In the genomic region with DNA sequence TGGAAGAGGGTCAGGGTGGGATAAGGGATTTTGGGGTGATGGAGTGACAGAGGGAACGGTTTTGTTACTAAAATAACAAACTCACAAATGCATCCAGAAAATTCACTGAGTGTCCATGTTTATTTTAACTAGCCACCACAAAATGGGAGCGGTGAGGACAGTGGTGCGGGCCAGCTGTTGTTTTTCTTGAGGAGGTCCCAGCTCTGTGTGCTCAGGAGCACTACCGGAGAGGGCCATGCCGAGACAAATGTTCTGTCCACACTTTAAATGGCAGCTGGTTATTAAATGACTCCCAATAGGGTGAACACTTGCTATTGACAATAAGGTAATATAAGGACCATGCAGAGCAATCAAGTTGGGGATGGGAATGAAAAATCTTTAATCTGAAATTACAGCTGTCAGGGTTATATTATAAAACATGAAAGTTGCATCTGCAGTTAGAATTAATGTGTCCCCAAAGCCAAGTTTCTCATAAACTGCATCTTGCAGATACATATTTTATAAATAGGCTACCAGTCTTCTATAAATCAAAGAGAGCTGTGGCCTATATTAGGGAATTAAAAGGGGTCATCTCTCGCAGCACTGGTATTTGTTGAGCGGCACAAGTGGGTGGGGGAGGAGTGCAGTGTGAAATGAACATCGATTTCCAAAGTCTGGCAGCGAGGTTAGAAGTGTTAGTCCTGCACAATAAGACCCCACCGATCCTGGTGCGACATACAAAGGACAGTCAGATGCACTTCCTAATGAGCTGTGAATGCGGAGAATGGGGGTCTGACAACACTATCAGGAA, we compare ENCODE assay signal across 24 mouse cellular contexts.
DNase-seq lines count a peak whose midpoint lies in the region; ATAC-seq lines count a peak whose summit lies in the region.
"Had no signal": no experiment of that assay in that cellular context is flagged by ENCODE, and none has a peak within 500 bp of the region (broad histone marks: within the 10 kb centered on the region; RNA-seq: fewer than 3 reads in every experiment).

No protein-coding gene starts in this region.

- no peaks in the 10 kb centered on the region for H3K9me3 ChIP-seq in embryonic facial prominence, embryonic 14.5 days (ENCODE audit: control insufficient read depth, low read length)
- H3K9me3 ChIP-seq in embryonic facial prominence, embryonic 10.5 days, result no peaks in the 10 kb centered on the region
- H3K9me3 ChIP-seq in kidney, embryonic 15.5 days (replicated peaks), result no peaks in the 10 kb centered on the region
- H3K9me3 ChIP-seq in neural tube, embryonic 15.5 days (replicated peaks), result no peaks in the 10 kb centered on the region
- H3K9me3 ChIP-seq: embryonic facial prominence, embryonic 13.5 days; limb, embryonic 10.5 days; liver, embryonic 15.5 days; lung, embryonic 15.5 days had no signal

- no peaks in the 10 kb centered on the region for H3K4me1 ChIP-seq in embryonic facial prominence, embryonic 14.5 days (ENCODE audit: control insufficient read depth, insufficient read depth, low read length)
- peaks cover 3% of the 10 kb centered on the region; the same call in 1 of the 2 replicates for H3K4me1 ChIP-seq in embryonic facial prominence, embryonic 10.5 days
- H3K4me1 ChIP-seq in kidney, embryonic 15.5 days, result no peaks in the 10 kb centered on the region
- no peaks in the 10 kb centered on the region for H3K4me1 ChIP-seq in neural tube, embryonic 15.5 days
- H3K4me1 ChIP-seq: embryonic facial prominence, embryonic 13.5 days; limb, embryonic 10.5 days; liver, embryonic 15.5 days; lung, embryonic 15.5 days had no signal

- no peak overlapping the region for H3K27ac ChIP-seq in embryonic facial prominence, embryonic 14.5 days (replicated peaks; ENCODE audit: low read depth, low read length)
- no peak overlapping the region for H3K27ac ChIP-seq in embryonic facial prominence, embryonic 10.5 days (replicated peaks)
- H3K27ac ChIP-seq in kidney, embryonic 15.5 days, result no peak overlapping the region
- no peak overlapping the region for H3K27ac ChIP-seq in neural tube, embryonic 15.5 days (replicated peaks)
- H3K27ac ChIP-seq: embryonic facial prominence, embryonic 13.5 days; limb, embryonic 10.5 days; liver, embryonic 15.5 days; lung, embryonic 15.5 days; macrophage had no signal

- ATAC-seq in embryonic facial prominence, embryonic 14.5 days (ENCODE audit: low read depth), result 0 out of 2 replicates have a peak, but pooled peaks have one; percentile 9
- ATAC-seq in kidney, embryonic 15.5 days (replicated peaks; ENCODE audit: low FRiP score), result 0 out of 2 replicates have a peak, but pooled peaks have one; percentile 64
- ATAC-seq in neural tube, embryonic 15.5 days (ENCODE audit: low FRiP score), result peak; percentile 70; the same call in 1 of the 2 replicates
- ATAC-seq: CD4-positive, CD25-positive, alpha-beta regulatory T cell, adult 4 months; forebrain, embryonic 16.5 days had no signal

- no peak overlapping the region for H3K9ac ChIP-seq in embryonic facial prominence, embryonic 14.5 days (ENCODE audit: low read depth, low read length)
- no peak overlapping the region for H3K9ac ChIP-seq in kidney, embryonic 15.5 days
- no peak overlapping the region for H3K9ac ChIP-seq in neural tube, embryonic 15.5 days (replicated peaks)
- H3K9ac ChIP-seq: embryonic facial prominence, embryonic 13.5 days; liver, embryonic 15.5 days; lung, embryonic 15.5 days had no signal

- no peak overlapping the region for H3K4me3 ChIP-seq in embryonic facial prominence, embryonic 14.5 days (ENCODE audit: low read depth, low read length)
- H3K4me3 ChIP-seq in embryonic facial prominence, embryonic 10.5 days, result no peak overlapping the region
- no peak overlapping the region for H3K4me3 ChIP-seq in kidney, embryonic 15.5 days (replicated peaks)
- H3K4me3 ChIP-seq in neural tube, embryonic 15.5 days (replicated peaks), result no peak overlapping the region
- H3K4me3 ChIP-seq: embryonic facial prominence, embryonic 13.5 days; limb, embryonic 10.5 days; liver, embryonic 15.5 days; lung, embryonic 15.5 days had no signal

- H3K36me3 ChIP-seq in embryonic facial prominence, embryonic 14.5 days (ENCODE audit: control insufficient read depth, insufficient read depth, low read length), result no peaks in the 10 kb centered on the region
- H3K36me3 ChIP-seq in embryonic facial prominence, embryonic 10.5 days (replicated peaks), result no peaks in the 10 kb centered on the region
- no peaks in the 10 kb centered on the region for H3K36me3 ChIP-seq in kidney, embryonic 15.5 days
- H3K36me3 ChIP-seq in neural tube, embryonic 15.5 days, result no peaks in the 10 kb centered on the region
- H3K36me3 ChIP-seq: embryonic facial prominence, embryonic 13.5 days; limb, embryonic 10.5 days; liver, embryonic 15.5 days; lung, embryonic 15.5 days had no signal

- WGBS in embryonic facial prominence, embryonic 14.5 days, result 64% methylated on average over 12 of the region's 12 CpGs
- 60% methylated on average over 12 of the region's 12 CpGs for WGBS in embryonic facial prominence, embryonic 10.5 days
- 38% methylated on average over 12 of the region's 12 CpGs for WGBS in kidney, embryonic 15.5 days
- 39% methylated on average over 12 of the region's 12 CpGs for WGBS in neural tube, embryonic 15.5 days

- DNase-seq in embryonic facial prominence, embryonic 14.5 days (ENCODE audit: low spot score), result peak; percentile 39
- no peak for DNase-seq in embryonic facial prominence, embryonic 10.5 days (ENCODE audit: low spot score)
- DNase-seq in kidney, postnatal 14 days, result no peak
- peak; percentile 36 for DNase-seq in embryo, embryonic 11 days
- DNase-seq in ovary, postnatal 10 days (ENCODE audit: low spot score), result no peak
- no peak for DNase-seq in layer of hippocampus, adult 9-11 months
- DNase-seq: adrenal gland, postnatal 14 days; cerebellum, adult 9-10 months; gastrocnemius, postnatal 14 days; heart, adult 11 months; kidney, adult 11 months; liver; thymus, postnatal 14 days had no signal

- H3K27me3 ChIP-seq in embryonic facial prominence, embryonic 14.5 days (replicated peaks; ENCODE audit: control insufficient read depth, insufficient read depth, low read length), result no peaks in the 10 kb centered on the region
- H3K27me3 ChIP-seq in embryonic facial prominence, embryonic 10.5 days (replicated peaks; ENCODE audit: low read depth, poor library complexity, severe bottlenecking), result no peaks in the 10 kb centered on the region
- no peaks in the 10 kb centered on the region for H3K27me3 ChIP-seq in kidney, embryonic 15.5 days
- H3K27me3 ChIP-seq in neural tube, embryonic 15.5 days (replicated peaks), result no peaks in the 10 kb centered on the region
- H3K27me3 ChIP-seq: embryonic facial prominence, embryonic 13.5 days; liver, embryonic 15.5 days; lung, embryonic 15.5 days had no signal

- H3K4me2 ChIP-seq in embryonic facial prominence, embryonic 14.5 days (ENCODE audit: low read depth, low read length), result no peak overlapping the region
- no peak overlapping the region for H3K4me2 ChIP-seq in kidney, embryonic 15.5 days
- H3K4me2 ChIP-seq in neural tube, embryonic 15.5 days, result no peak overlapping the region
- H3K4me2 ChIP-seq: embryonic facial prominence, embryonic 13.5 days; heart, embryonic 11.5 days; liver, embryonic 15.5 days; lung, embryonic 15.5 days; midbrain, embryonic 11.5 days had no signal

Comparison
In these comparisons a context has a peak if more than half of its experiments do, and no peak if none do; other contexts are left out.
1. DNase-seq: peak in embryonic facial prominence, embryonic 14.5 days (single experiment) and embryo, embryonic 11 days (single experiment); none in embryonic facial prominence, embryonic 10.5 days (single experiment), kidney, postnatal 14 days (single experiment), ovary, postnatal 10 days (single experiment) and layer of hippocampus, adult 9-11 months (single experiment).
2. ATAC-seq: peak in every context shown above with its lines; median percentile 70 in neural tube, embryonic 15.5 days; 64 in kidney, embryonic 15.5 days; 9 in embryonic facial prominence, embryonic 14.5 days.